Mouse (Mus musculus): ENCODE data around the gene Rab31. TPM values are rescaled to one million over a fixed set of nuclear protein-coding genes. Genes with fewer than 3 reads are reported as not detected.

Rab31 gene
- 10 to 100 TPM; 25.7 to 28.7 TPM for total RNA-seq (2021)
- long read RNA-seq, experiment 1, transcript Rab31-201 (7 exons, 3,473 nt), result major isoform, 34 of 46 reads
- long read RNA-seq, experiment 1, partial matches to known transcripts, result 0 of 46 reads
- long read RNA-seq, experiment 1, other reads (novel, unspliced or antisense), result 12 of 46 reads
- long read RNA-seq, experiment 2, transcript Rab31-201 (7 exons, 3,473 nt), result major isoform, 39 of 54 reads
- long read RNA-seq, experiment 2, partial matches to known transcripts, result 3 of 54 reads
- long read RNA-seq, experiment 2, other reads (novel, unspliced or antisense), result 12 of 54 reads

- intact Hi-C loops (cut with DNase I), result loop anchor here (5.0 kb wide), 2 partner anchors 40 to 65 kb away; no protein-coding TSS in a partner anchor
Measured at GRCm38 (mm10) chr17:65771951-65772934, at the start of gene Rab31. Gene Rab31, minus strand, starts transcription at chr17:65772752.

GRCm38 (mm10) chr17:65820197-65820596 lies 47.6 kb upstream of the Rab31 start:
- intact Hi-C loops (cut with DNase I), result no loop called here
- DNase-seq, result no peak

More at GRCm38 (mm10) chr17:65771951-65772934, at the start of gene Rab31:
- DNase-seq, result peak; percentile 92 to 93

- intact Hi-C loops (cut with DNase I), result no loop called here
- no peak for DNase-seq
Measured at GRCm38 (mm10) chr17:65813763-65814162, 41.2 kb upstream of the Rab31 start.

- intact Hi-C loops (cut with DNase I), result no loop called here
- no peak for DNase-seq
Measured at GRCm38 (mm10) chr17:65811032-65811431, 38.5 kb upstream of the Rab31 start.

- DNase-seq, result no peak
- intact Hi-C loops (cut with DNase I), result no loop called here
Measured at GRCm38 (mm10) chr17:65806416-65806815, 33.9 kb upstream of the Rab31 start.

GRCm38 (mm10) chr17:65805966-65806365 lies 33.4 kb upstream of the Rab31 start:
- DNase-seq, result no peak
- intact Hi-C loops (cut with DNase I), result no loop called here

- intact Hi-C loops (cut with DNase I), result no loop called here
- no peak for DNase-seq
Measured at GRCm38 (mm10) chr17:65802026-65802425, 29.5 kb upstream of the Rab31 start.

GRCm38 (mm10) chr17:65800451-65800850 lies 27.9 kb upstream of the Rab31 start:
- no peak for DNase-seq
- intact Hi-C loops (cut with DNase I), result no loop called here

GRCm38 (mm10) chr17:65799353-65799752 lies 26.8 kb upstream of the Rab31 start:
- DNase-seq, result no peak
- intact Hi-C loops (cut with DNase I), result no loop called here

- DNase-seq, result no peak
- intact Hi-C loops (cut with DNase I), result no loop called here
Measured at GRCm38 (mm10) chr17:65798446-65798845, 25.9 kb upstream of the Rab31 start.

- intact Hi-C loops (cut with DNase I), result no loop called here
- DNase-seq, result no peak
Measured at GRCm38 (mm10) chr17:65796056-65796455, 23.5 kb upstream of the Rab31 start.

- intact Hi-C loops (cut with DNase I), result no loop called here
- DNase-seq, result no peak
Measured at GRCm38 (mm10) chr17:65794096-65794850, 21.7 kb upstream of the Rab31 start.

- intact Hi-C loops (cut with DNase I), result no loop called here
- DNase-seq, result no peak
Measured at GRCm38 (mm10) chr17:65793307-65793930, 20.9 kb upstream of the Rab31 start.

- DNase-seq, result no peak
- intact Hi-C loops (cut with DNase I), result no loop called here
Measured at GRCm38 (mm10) chr17:65791161-65791560, 18.6 kb upstream of the Rab31 start.

- intact Hi-C loops (cut with DNase I), result no loop called here
- DNase-seq, result no peak
Measured at GRCm38 (mm10) chr17:65789576-65789975, 17.0 kb upstream of the Rab31 start.

GRCm38 (mm10) chr17:65788542-65789291 lies 16.2 kb upstream of the Rab31 start:
- DNase-seq, result peak; percentile 68 to 70
- intact Hi-C loops (cut with DNase I), result no loop called here

- no peak for DNase-seq
- intact Hi-C loops (cut with DNase I), result no loop called here
Measured at GRCm38 (mm10) chr17:65787261-65787660, 14.7 kb upstream of the Rab31 start.

GRCm38 (mm10) chr17:65786225-65786624 lies 13.7 kb upstream of the Rab31 start:
- intact Hi-C loops (cut with DNase I), result no loop called here

GRCm38 (mm10) chr17:65785707-65786106 lies 13.2 kb upstream of the Rab31 start:
- no peak for DNase-seq
- intact Hi-C loops (cut with DNase I), result no loop called here

More at GRCm38 (mm10) chr17:65786225-65786624, 13.7 kb upstream of the Rab31 start:
- DNase-seq, result no peak

Measured in heart, postnatal 14 days (tissue).